Mouse (Mus musculus): Measurements from ENCODE around the gene Pax8. TPM values are rescaled to one million over a fixed set of nuclear protein-coding genes. Genes with fewer than 3 reads are reported as not detected.

The Pax8 gene
- polyA plus RNA-seq, 1 experiment from 2014 or later: 0.09 TPM

- Histone ChIP-seq H3K36me3 (ENCODE audit: control insufficient read depth, insufficient read depth, low read length) (no peaks in the 10 kb centered on the region), H3K4me3 (ENCODE audit: low read depth, low read length) (no peak overlapping the region), H3K4me2 (replicated peaks; ENCODE audit: low read depth, low read length) (no peak overlapping the region), H3K27ac (ENCODE audit: low read length) (no peak overlapping the region), H3K27me3 (ENCODE audit: control insufficient read depth, insufficient read depth, low read length) (peaks cover 23% of the 10 kb centered on the region), H3K9me3 (ENCODE audit: control insufficient read depth, low read depth, low read length) (no peaks in the 10 kb centered on the region), H3K4me1 (ENCODE audit: control insufficient read depth, insufficient read depth, low read length) (0 out of 2 replicates have a peak, but pooled peaks cover 2% of the 10 kb centered on the region), H3K9ac (replicated peaks; ENCODE audit: low read depth, low read length) (no peak overlapping the region)
- no peak for ATAC-seq (ENCODE audit: insufficient number of reproducible peaks, insufficient read depth, low FRiP score, low read depth)
- WGBS: 7% methylated on average over 11 of the region's 11 CpGs
These were observed 2.7 kb downstream of the Pax8 start for GRCm38 (mm10) chr2:24472677-24473076.

DNA sequence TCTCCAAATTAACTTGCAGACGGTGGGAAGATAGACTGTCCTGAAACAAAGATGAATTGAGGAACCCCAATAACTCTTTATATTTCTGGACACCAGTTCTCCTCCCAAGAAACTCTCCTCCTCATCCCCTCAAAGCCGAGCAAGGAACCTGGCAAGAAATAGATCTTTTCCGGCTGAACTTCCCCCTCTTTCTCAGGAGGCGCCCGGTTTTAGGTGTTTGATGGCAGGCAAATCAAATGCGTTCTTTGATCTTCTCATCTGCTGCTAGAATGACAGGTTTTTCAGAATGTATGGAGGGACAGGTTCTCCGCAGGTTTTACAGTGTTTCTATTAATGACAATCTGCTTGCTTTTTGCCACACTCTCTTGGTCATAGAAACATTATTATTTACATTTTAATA, 3.3 kb downstream of the Pax8 start:
- Histone ChIP-seq H3K36me3 (ENCODE audit: control insufficient read depth, insufficient read depth, low read length) (no peaks in the 10 kb centered on the region), H3K4me2 (replicated peaks; ENCODE audit: low read depth, low read length) (no peak overlapping the region), H3K4me1 (ENCODE audit: control insufficient read depth, insufficient read depth, low read length) (0 out of 2 replicates have a peak, but pooled peaks cover 2% of the 10 kb centered on the region), H3K9ac (replicated peaks; ENCODE audit: low read depth, low read length) (no peak overlapping the region), H3K9me3 (ENCODE audit: control insufficient read depth, low read depth, low read length) (no peaks in the 10 kb centered on the region), H3K27ac (ENCODE audit: low read length) (no peak overlapping the region), H3K27me3 (ENCODE audit: control insufficient read depth, insufficient read depth, low read length) (peaks cover 23% of the 10 kb centered on the region), H3K4me3 (ENCODE audit: low read depth, low read length) (no peak overlapping the region)
- ATAC-seq (ENCODE audit: insufficient number of reproducible peaks, insufficient read depth, low FRiP score, low read depth): no peak
- 4% methylated on average over 7 of the region's 7 CpGs for WGBS

- Histone ChIP-seq H3K9ac (replicated peaks; ENCODE audit: low read depth, low read length) (no peak overlapping the region), H3K36me3 (ENCODE audit: control insufficient read depth, insufficient read depth, low read length) (no peaks in the 10 kb centered on the region), H3K4me3 (ENCODE audit: low read depth, low read length) (no peak overlapping the region), H3K27me3 (ENCODE audit: control insufficient read depth, insufficient read depth, low read length) (peaks cover 7% of the 10 kb centered on the region), H3K4me1 (ENCODE audit: control insufficient read depth, insufficient read depth, low read length) (0 out of 2 replicates have a peak, but pooled peaks cover 2% of the 10 kb centered on the region), H3K27ac (ENCODE audit: low read length) (no peak overlapping the region; the same call in 1 of the 2 replicates), H3K4me2 (replicated peaks; ENCODE audit: low read depth, low read length) (no peak overlapping the region), H3K9me3 (ENCODE audit: control insufficient read depth, low read depth, low read length) (no peaks in the 10 kb centered on the region)
- WGBS: 30% methylated on average over 4 of the region's 4 CpGs
- ATAC-seq (ENCODE audit: insufficient number of reproducible peaks, insufficient read depth, low FRiP score, low read depth): 0 out of 2 replicates have a peak, but pooled peaks have one; percentile 33
These were observed 6.3 kb downstream of the Pax8 start for GRCm38 (mm10) chr2:24469102-24469501.

DNA sequence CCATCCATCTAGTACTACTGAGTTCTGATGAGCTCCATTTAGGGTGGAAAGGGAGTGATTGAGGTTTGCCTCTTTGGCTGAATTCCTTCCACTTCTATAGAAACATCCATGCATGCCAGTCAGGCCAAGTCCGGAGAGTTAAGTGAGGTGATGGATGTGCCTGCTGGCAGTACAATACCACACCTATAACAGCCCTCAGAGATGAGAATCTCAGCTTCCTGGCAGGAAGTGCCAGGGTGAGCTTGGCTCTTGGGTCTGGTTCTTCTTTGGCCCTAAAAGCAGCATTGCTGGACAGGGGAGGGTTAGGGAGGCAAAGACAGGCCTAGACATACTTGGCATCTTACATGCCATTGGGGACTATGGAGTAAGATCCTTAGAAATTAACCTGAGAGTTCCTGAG, 7.0 kb downstream of the Pax8 start:
- no peaks in the 10 kb centered on the region for H3K36me3 ChIP-seq (ENCODE audit: control insufficient read depth, insufficient read depth, low read length)
- no peaks in the 10 kb centered on the region for H3K4me1 ChIP-seq (ENCODE audit: control insufficient read depth, insufficient read depth, low read length)
- no peak overlapping the region for H3K27ac ChIP-seq (ENCODE audit: low read length)
- no peak overlapping the region for H3K9ac ChIP-seq (replicated peaks; ENCODE audit: low read depth, low read length)
- H3K27me3 ChIP-seq (ENCODE audit: control insufficient read depth, insufficient read depth, low read length): peaks cover 4% of the 10 kb centered on the region; the same call in 1 of the 2 replicates
- H3K9me3 ChIP-seq (ENCODE audit: control insufficient read depth, low read depth, low read length): no peaks in the 10 kb centered on the region
- WGBS: 57% methylated on average over 1 of the region's 1 CpGs
- no peak for ATAC-seq (ENCODE audit: insufficient number of reproducible peaks, insufficient read depth, low FRiP score, low read depth)
- H3K4me2 ChIP-seq (replicated peaks; ENCODE audit: low read depth, low read length): no peak overlapping the region
- H3K4me3 ChIP-seq (ENCODE audit: low read depth, low read length): no peak overlapping the region

DNA sequence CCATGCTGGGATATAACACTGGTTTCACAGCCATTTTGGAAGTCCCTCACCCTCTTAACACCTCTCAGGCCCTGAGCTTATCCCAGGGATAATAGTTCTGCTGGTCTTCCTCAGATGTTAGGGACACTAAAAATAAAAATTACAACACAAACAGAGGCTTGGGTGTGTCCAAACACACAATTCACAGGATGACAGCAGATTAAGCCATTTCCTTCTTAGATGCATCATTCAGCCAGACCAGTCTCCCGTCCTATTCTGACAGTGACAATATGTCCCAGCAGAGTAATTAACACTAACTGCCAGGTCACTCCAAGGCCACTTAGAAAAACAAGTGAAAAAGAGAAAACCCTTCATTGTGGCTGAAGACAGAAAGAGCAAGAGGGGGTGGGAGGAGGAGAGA, 8.2 kb downstream of the Pax8 start:
- Histone ChIP-seq H3K36me3 (ENCODE audit: control insufficient read depth, insufficient read depth, low read length) (no peaks in the 10 kb centered on the region), H3K27me3 (ENCODE audit: control insufficient read depth, insufficient read depth, low read length) (peaks cover 3% of the 10 kb centered on the region; the same call in 1 of the 2 replicates), H3K27ac (ENCODE audit: low read length) (no peak overlapping the region), H3K4me3 (ENCODE audit: low read depth, low read length) (no peak overlapping the region), H3K9me3 (ENCODE audit: control insufficient read depth, low read depth, low read length) (no peaks in the 10 kb centered on the region), H3K9ac (replicated peaks; ENCODE audit: low read depth, low read length) (no peak overlapping the region), H3K4me1 (ENCODE audit: control insufficient read depth, insufficient read depth, low read length) (no peaks in the 10 kb centered on the region), H3K4me2 (replicated peaks; ENCODE audit: low read depth, low read length) (no peak overlapping the region)
- WGBS: 13% methylated on average over 1 of the region's 1 CpGs
- no peak for ATAC-seq (ENCODE audit: insufficient number of reproducible peaks, insufficient read depth, low FRiP score, low read depth)

DNA sequence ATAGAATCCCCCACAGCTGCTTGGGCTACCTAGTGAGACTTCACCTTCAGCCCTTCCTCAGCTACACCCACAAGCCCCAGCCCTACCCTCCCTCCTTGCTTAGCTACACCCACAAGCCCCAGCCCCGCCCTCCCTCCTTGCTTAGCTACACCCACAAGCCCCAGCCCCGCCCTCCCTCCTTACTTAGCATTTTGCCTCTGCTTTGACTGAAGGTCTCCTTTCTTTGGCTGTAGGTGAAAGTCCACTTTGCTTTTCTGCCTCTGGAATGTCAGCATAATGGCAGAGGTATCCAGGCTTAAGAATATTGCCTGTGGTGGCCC, 14.6 kb downstream of the Pax8 start:
- WGBS: 5% methylated on average over 2 of the region's 2 CpGs

DNA sequence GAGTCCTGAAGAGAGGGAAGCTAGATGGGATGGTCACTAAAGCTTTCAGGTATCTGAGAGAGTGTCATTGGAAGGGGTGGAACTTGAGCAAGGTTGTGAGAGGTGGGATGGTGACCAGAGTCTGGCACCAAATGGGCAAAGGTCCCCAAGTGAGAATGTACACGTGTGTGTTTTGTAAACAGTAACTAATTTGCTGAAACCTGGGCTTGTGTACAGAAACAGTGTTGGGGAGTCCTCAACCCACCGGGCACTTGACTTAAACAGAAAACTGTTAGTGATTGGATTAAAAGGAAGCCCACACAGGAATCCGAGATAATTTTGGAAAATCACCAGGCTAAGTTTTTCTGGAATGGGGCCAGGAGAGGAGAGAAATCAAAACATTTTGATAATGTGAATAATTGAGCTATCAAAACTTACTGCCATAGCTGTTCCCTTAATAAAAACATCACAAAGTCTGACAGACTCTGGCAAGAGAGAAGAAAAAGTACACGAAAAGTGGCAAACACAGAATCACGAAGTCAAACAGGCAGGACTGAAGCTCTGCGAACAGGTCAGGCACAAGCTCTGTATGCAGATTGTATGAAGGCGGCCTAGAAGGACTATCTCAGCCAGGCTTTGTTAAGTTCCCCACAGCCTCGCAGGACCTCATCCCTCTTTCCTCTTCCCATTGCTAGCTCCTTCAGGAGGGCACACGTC, 15.1 kb downstream of the Pax8 start:
- H3K27ac ChIP-seq (ENCODE audit: low read length): no peak overlapping the region
- 21% methylated on average over 9 of the region's 9 CpGs for WGBS
- peaks cover 10% of the 10 kb centered on the region; the same call in 1 of the 2 replicates for H3K4me1 ChIP-seq (ENCODE audit: control insufficient read depth, insufficient read depth, low read length)
- no peaks in the 10 kb centered on the region for H3K36me3 ChIP-seq (ENCODE audit: control insufficient read depth, insufficient read depth, low read length)
- no peak overlapping the region; the same call in 1 of the 2 replicates for H3K4me2 ChIP-seq (replicated peaks; ENCODE audit: low read depth, low read length)
- no peak overlapping the region for H3K4me3 ChIP-seq (ENCODE audit: low read depth, low read length)
- no peak for ATAC-seq (ENCODE audit: insufficient number of reproducible peaks, insufficient read depth, low FRiP score, low read depth)
- no peaks in the 10 kb centered on the region for H3K27me3 ChIP-seq (ENCODE audit: control insufficient read depth, insufficient read depth, low read length)
- H3K9me3 ChIP-seq (ENCODE audit: control insufficient read depth, low read depth, low read length): no peaks in the 10 kb centered on the region
- no peak overlapping the region for H3K9ac ChIP-seq (replicated peaks; ENCODE audit: low read depth, low read length)

More for the DNA sequence above, 14.6 kb downstream of the Pax8 start:
- Histone ChIP-seq H3K27ac (ENCODE audit: low read length) (peak overlapping the region; percentile 48; the same call in 1 of the 2 replicates), H3K4me2 (replicated peaks; ENCODE audit: low read depth, low read length) (no peak overlapping the region), H3K36me3 (ENCODE audit: control insufficient read depth, insufficient read depth, low read length) (no peaks in the 10 kb centered on the region), H3K4me3 (ENCODE audit: low read depth, low read length) (no peak overlapping the region), H3K9me3 (ENCODE audit: control insufficient read depth, low read depth, low read length) (no peaks in the 10 kb centered on the region), H3K9ac (replicated peaks; ENCODE audit: low read depth, low read length) (no peak overlapping the region), H3K4me1 (ENCODE audit: control insufficient read depth, insufficient read depth, low read length) (peaks cover 10% of the 10 kb centered on the region; the same call in 1 of the 2 replicates), H3K27me3 (ENCODE audit: control insufficient read depth, insufficient read depth, low read length) (no peaks in the 10 kb centered on the region)
- peak; percentile 90 for ATAC-seq (ENCODE audit: insufficient number of reproducible peaks, insufficient read depth, low FRiP score, low read depth)

GRCm38 (mm10) chr2:24456841-24457240, 18.6 kb downstream of the Pax8 start:
- Histone ChIP-seq H3K4me2 (replicated peaks; ENCODE audit: low read depth, low read length) (no peak overlapping the region), H3K36me3 (ENCODE audit: control insufficient read depth, insufficient read depth, low read length) (no peaks in the 10 kb centered on the region), H3K9ac (replicated peaks; ENCODE audit: low read depth, low read length) (no peak overlapping the region), H3K27ac (ENCODE audit: low read length) (no peak overlapping the region), H3K4me1 (ENCODE audit: control insufficient read depth, insufficient read depth, low read length) (peaks cover 10% of the 10 kb centered on the region; the same call in 1 of the 2 replicates), H3K4me3 (ENCODE audit: low read depth, low read length) (no peak overlapping the region), H3K27me3 (ENCODE audit: control insufficient read depth, insufficient read depth, low read length) (no peaks in the 10 kb centered on the region), H3K9me3 (ENCODE audit: control insufficient read depth, low read depth, low read length) (no peaks in the 10 kb centered on the region)
- ATAC-seq (ENCODE audit: insufficient number of reproducible peaks, insufficient read depth, low FRiP score, low read depth): no peak
- 88% methylated on average over 4 of the region's 4 CpGs for WGBS
